Mouse (Mus musculus) heart, embryonic 16.5 days (tissue): Measurements from ENCODE around the gene Golt1a. TPM values are rescaled to one million over a fixed set of nuclear protein-coding genes. Genes with fewer than 3 reads are reported as not detected.

Source experiments
- ATAC-seq: fragments of 200-750 bp; cut with Nextera tagmentation; replicated peaks from 2 replicates; pipeline ENCODE4 v1.8.0; 2017; ENCODE audit warnings: moderate number of reproducible peaks; ENCODE audit not compliant: insufficient read depth, low FRiP score; ENCODE audit errors: extremely low read depth
- H3K27ac ChIP-seq: fragments of 300-500 bp; sonication (generic); 2 replicates; pipeline ENCODE4 v1.5.1; 2014; ENCODE audit warnings: mild to moderate bottlenecking, low read length, control low read depth, moderate library complexity
- H3K27me3 ChIP-seq: fragments of 300-500 bp; sonication (generic); 2 replicates; pipeline ENCODE4 v1.6.1; 2014; ENCODE audit warnings: low read length, mixed read lengths; ENCODE audit not compliant: control insufficient read depth, insufficient read depth
- H3K36me3 ChIP-seq: fragments of 300-500 bp; sonication (generic); 2 replicates; pipeline ENCODE4 v1.6.1; 2014; ENCODE audit not compliant: control insufficient read depth, insufficient read depth
- H3K4me1 ChIP-seq: fragments of 300-500 bp; sonication (generic); 2 replicates; pipeline ENCODE4 v1.6.1; 2014; ENCODE audit warnings: low read length, mixed read lengths; ENCODE audit not compliant: control insufficient read depth, insufficient read depth
- H3K4me2 ChIP-seq: fragments of 300-500 bp; sonication (generic); 2 replicates; pipeline ENCODE4 v1.6.1; 2014; ENCODE audit warnings: low read depth, mild to moderate bottlenecking, control low read depth, low read length
- H3K4me3 ChIP-seq: fragments of 300-500 bp; sonication (generic); 2 replicates; pipeline ENCODE4 v1.5.1; 2014; ENCODE audit warnings: mild to moderate bottlenecking, control low read depth, low read length
- H3K9ac ChIP-seq: fragments of 300-500 bp; sonication (generic); 2 replicates; pipeline ENCODE4 v1.6.1; 2014; ENCODE audit warnings: low read length, control low read depth
- H3K9me3 ChIP-seq: fragments of 300-500 bp; sonication (generic); replicated peaks from 2 replicates; pipeline ENCODE4 v1.6.1; 2016; ENCODE audit warnings: low read length; ENCODE audit not compliant: control insufficient read depth
- WGBS: fragments of 180-500 bp; shearing (Covaris S2); extraction: QIAGEN DNeasy Blood & Tissue Kit; methylation state at CpG from one replicate; pipeline ENCODE4 v1.1.7; 2014; 5-methylcytosine and 5-hydroxymethylcytosine counted together
- polyA plus RNA-seq: library from polyadenylated mRNA; unstranded; fragments of >200 nt; fragmentation: Nextera tagmentation; extraction: Ambion mirVana; gene quantifications from 2 replicates; pipeline ENCODE4 v1.2.1, GENCODE M21; 2015

Golt1a gene
- polyA plus RNA-seq, 1 experiment from 2014 or later, result not detected

DNA sequence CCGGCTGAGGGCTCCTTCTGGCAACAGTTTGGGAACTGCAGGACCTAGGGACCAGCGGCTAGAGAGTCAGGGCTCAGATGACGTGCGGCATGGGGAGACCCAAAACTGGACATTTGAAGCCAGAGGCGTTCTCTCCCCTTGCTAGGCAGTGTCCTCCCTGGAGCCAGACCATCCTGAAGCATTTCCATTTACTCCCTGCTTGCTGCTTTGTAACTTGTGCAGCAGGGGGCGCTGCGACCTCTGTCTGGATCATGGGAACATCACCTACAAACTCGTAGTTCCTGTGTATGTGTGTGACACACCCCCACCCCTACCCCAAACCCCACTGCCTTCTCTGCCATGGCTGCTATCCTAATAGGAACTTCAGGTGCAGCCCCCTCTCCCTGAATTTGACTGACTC, 4.8 kb downstream of the Golt1a start:
- ATAC-seq, result no peak
- 27% methylated on average over 8 of the region's 8 CpGs for WGBS
- no peaks in the 10 kb centered on the region for H3K36me3 ChIP-seq
- no peaks in the 10 kb centered on the region for H3K27me3 ChIP-seq
- H3K4me2 ChIP-seq, result no peak overlapping the region
- no peak overlapping the region for H3K27ac ChIP-seq
- peaks cover 3% of the 10 kb centered on the region; the same call in 1 of the 2 replicates for H3K4me1 ChIP-seq
- no peak overlapping the region for H3K9ac ChIP-seq
- H3K9me3 ChIP-seq, result 0 out of 2 replicates have a peak, but pooled peaks cover 3% of the 10 kb centered on the region
- H3K4me3 ChIP-seq, result no peak overlapping the region

DNA sequence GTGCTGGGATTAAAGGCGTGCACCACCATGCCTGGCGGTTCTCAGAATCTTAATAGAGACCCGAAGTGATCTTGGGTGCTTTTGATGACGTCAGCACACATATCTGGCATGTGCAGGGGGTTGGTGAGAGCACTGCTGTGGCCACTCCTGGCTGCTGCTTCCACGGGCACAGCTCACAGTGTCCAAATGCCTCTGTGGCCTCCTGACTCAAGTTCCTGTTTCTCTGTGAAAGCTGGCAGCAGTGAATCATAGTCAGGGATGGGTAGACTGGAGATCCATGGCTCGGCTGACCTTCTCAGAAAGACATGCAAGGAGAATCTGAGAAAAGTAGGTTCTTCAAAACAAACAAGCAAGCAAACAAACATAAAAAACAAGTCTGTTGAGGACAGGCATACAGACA, 6.2 kb downstream of the Golt1a start:
- Histone ChIP-seq H3K9me3 (0 out of 2 replicates have a peak, but pooled peaks cover 3% of the 10 kb centered on the region), H3K4me1 (peaks cover 3% of the 10 kb centered on the region; the same call in 1 of the 2 replicates), H3K36me3 (no peaks in the 10 kb centered on the region), H3K9ac (no peak overlapping the region), H3K27ac (no peak overlapping the region), H3K4me2 (no peak overlapping the region), H3K27me3 (no peaks in the 10 kb centered on the region), H3K4me3 (no peak overlapping the region)
- 64% methylated on average over 6 of the region's 6 CpGs for WGBS
- ATAC-seq, result no peak

GRCm38 (mm10) chr1:133316577-133316976, 7.0 kb downstream of the Golt1a start:
- Histone ChIP-seq H3K27me3 (no peaks in the 10 kb centered on the region), H3K4me3 (no peak overlapping the region), H3K36me3 (no peaks in the 10 kb centered on the region), H3K27ac (no peak overlapping the region), H3K9ac (no peak overlapping the region), H3K4me1 (peaks cover 3% of the 10 kb centered on the region; the same call in 1 of the 2 replicates), H3K4me2 (no peak overlapping the region), H3K9me3 (0 out of 2 replicates have a peak, but pooled peaks cover 3% of the 10 kb centered on the region)
- no peak for ATAC-seq
- 79% methylated on average over 4 of the region's 4 CpGs for WGBS

DNA sequence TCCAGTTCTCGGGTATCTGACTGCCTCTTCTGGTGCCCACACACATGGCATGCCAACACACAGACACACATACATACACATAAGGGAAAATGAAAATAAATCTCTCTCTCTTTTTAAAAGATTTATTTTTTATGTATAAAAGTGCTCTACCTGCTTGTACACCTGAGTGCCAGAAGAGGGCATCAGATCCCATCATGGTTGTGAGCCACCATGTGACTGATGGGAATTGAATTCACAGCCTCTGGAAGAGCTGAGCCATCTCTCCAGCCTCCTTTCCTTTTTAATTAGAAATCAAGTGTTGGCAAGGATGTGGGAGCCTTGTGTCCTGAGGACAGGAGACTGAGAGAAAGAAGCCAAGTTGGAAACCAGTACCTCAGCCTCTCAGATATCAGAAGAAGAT, 7.5 kb downstream of the Golt1a start:
- WGBS, result 89% methylated on average over 1 of the region's 1 CpGs
- ATAC-seq, result no peak
- Histone ChIP-seq H3K27ac (no peak overlapping the region), H3K4me3 (no peak overlapping the region), H3K9me3 (0 out of 2 replicates have a peak, but pooled peaks cover 3% of the 10 kb centered on the region), H3K9ac (no peak overlapping the region), H3K27me3 (no peaks in the 10 kb centered on the region), H3K4me2 (no peak overlapping the region), H3K4me1 (peaks cover under 1% of the 10 kb centered on the region; the same call in 1 of the 2 replicates), H3K36me3 (no peaks in the 10 kb centered on the region)

GRCm38 (mm10) chr1:133321267-133321925, 11.8 kb downstream of the Golt1a start, which contains the start of gene Kiss1:
TSS of gene Kiss1 (plus strand) at chr1:133321875.
- H3K9me3 ChIP-seq, result 0 out of 2 replicates have a peak, but pooled peaks cover 3% of the 10 kb centered on the region
- no peak within 1 kb of the TSS for H3K27ac ChIP-seq
- no peaks in the 10 kb centered on the region for H3K4me1 ChIP-seq
- H3K4me3 ChIP-seq, result no peak within 1 kb of the TSS
- no peak within 1 kb of the TSS for H3K9ac ChIP-seq
- ATAC-seq, result no peak
- H3K36me3 ChIP-seq, result no peaks in the 10 kb centered on the region
- H3K4me2 ChIP-seq, result no peak within 1 kb of the TSS
- no peaks in the 10 kb centered on the region for H3K27me3 ChIP-seq
- 75% methylated on average over 13 of the region's 13 CpGs for WGBS

DNA sequence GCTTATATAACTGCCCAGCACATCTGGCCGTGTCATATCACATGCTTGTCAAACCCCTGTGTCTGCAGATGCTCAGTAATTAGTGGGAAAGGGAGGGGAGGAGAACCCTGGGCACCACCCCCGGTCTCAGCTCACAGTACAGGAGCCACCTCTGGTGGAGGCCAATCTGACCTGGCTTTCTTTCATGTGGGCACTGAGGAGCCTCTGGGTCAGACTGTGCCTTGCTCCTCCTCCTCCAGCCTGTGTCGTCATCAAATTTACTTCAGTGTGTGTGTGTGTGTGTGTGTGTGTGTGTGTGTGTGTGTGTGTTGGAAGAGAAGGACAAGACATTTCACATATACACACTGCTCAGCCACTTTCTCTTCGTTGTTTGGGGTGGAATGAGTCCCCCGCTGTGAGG, 13.7 kb downstream of the Golt1a start:
- H3K9ac ChIP-seq, result no peak overlapping the region
- H3K4me2 ChIP-seq, result no peak overlapping the region
- H3K36me3 ChIP-seq, result no peaks in the 10 kb centered on the region
- no peak overlapping the region for H3K27ac ChIP-seq
- no peak for ATAC-seq
- H3K4me3 ChIP-seq, result no peak overlapping the region
- H3K4me1 ChIP-seq, result no peaks in the 10 kb centered on the region
- peaks cover 7% of the 10 kb centered on the region; the same call in 1 of the 2 replicates for H3K27me3 ChIP-seq
- 40% methylated on average over 5 of the region's 5 CpGs for WGBS
- 0 out of 2 replicates have a peak, but pooled peaks cover 2% of the 10 kb centered on the region for H3K9me3 ChIP-seq

GRCm38 (mm10) chr1:133325951-133326350, 16.4 kb downstream of the Golt1a start:
- peaks cover 19% of the 10 kb centered on the region for H3K27me3 ChIP-seq
- WGBS, result 79% methylated on average over 8 of the region's 8 CpGs

GRCm38 (mm10) chr1:133327094-133327493, 17.5 kb downstream of the Golt1a start:
- no peak overlapping the region for H3K4me3 ChIP-seq
- H3K36me3 ChIP-seq, result no peaks in the 10 kb centered on the region
- H3K4me2 ChIP-seq, result no peak overlapping the region
- no peak for ATAC-seq
- H3K9ac ChIP-seq, result no peak overlapping the region
- no peak overlapping the region for H3K27ac ChIP-seq
- H3K9me3 ChIP-seq, result no peaks in the 10 kb centered on the region
- 0 out of 2 replicates have a peak, but pooled peaks cover 6% of the 10 kb centered on the region for H3K4me1 ChIP-seq
- 60% methylated on average over 5 of the region's 5 CpGs for WGBS
- peaks cover 24% of the 10 kb centered on the region for H3K27me3 ChIP-seq

More at GRCm38 (mm10) chr1:133325951-133326350, 16.4 kb downstream of the Golt1a start:
- Histone ChIP-seq H3K9ac (no peak overlapping the region), H3K9me3 (no peaks in the 10 kb centered on the region), H3K4me2 (no peak overlapping the region), H3K36me3 (no peaks in the 10 kb centered on the region), H3K27ac (no peak overlapping the region), H3K4me3 (no peak overlapping the region), H3K4me1 (0 out of 2 replicates have a peak, but pooled peaks cover 6% of the 10 kb centered on the region)
- no peak for ATAC-seq

DNA sequence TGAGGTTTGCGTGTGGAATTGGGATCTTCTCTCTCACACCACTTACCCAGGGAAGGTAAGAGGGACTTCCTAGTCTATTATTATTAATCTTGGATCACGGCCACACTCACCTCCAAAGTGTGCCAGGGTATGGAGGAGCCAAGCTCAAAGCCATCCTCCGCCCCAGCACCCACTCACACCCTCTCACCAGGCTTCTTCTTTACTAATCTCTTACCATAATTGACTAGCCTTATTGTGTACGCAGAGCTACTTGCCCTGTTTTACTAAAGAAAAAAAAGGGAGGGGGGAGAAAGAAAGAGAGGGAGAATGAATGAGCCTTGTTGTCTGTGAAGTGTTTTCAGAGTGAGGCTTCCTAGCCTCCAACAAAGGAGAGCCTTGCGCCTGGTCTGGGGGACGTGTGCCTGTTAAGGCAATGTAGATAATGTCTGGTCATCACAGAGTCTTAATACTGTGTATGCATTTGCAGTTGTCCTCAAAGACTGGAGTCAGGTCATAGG, 18.7 kb downstream of the Golt1a start:
- ATAC-seq, result no peak
- H3K4me1 ChIP-seq, result 0 out of 2 replicates have a peak, but pooled peaks cover 6% of the 10 kb centered on the region

More for the DNA sequence above, 18.7 kb downstream of the Golt1a start:
- Histone ChIP-seq H3K27me3 (peaks cover 24% of the 10 kb centered on the region), H3K4me3 (no peak overlapping the region), H3K36me3 (no peaks in the 10 kb centered on the region), H3K27ac (no peak overlapping the region), H3K9ac (no peak overlapping the region), H3K9me3 (no peaks in the 10 kb centered on the region), H3K4me2 (no peak overlapping the region)
- WGBS, result 71% methylated on average over 6 of the region's 6 CpGs
